In genomic region chr10:56378648-56379254, GRCm38 (mm10) we compare ENCODE assay signal across 8 mouse cellular contexts. TPM values are rescaled to one million over a fixed set of nuclear protein-coding genes. Genes with fewer than 3 reads are reported as not detected.
DNase-seq lines count a peak whose midpoint lies in the region; ATAC-seq lines count a peak whose summit lies in the region.

No protein-coding gene starts in this region.

- WGBS in hindbrain, embryonic 13.5 days, result under 1% methylated on average over 34 of the region's 35 CpGs
- WGBS in limb, embryonic 13.5 days, result under 1% methylated on average over 34 of the region's 35 CpGs
- WGBS in midbrain, embryonic 11.5 days, result under 1% methylated on average over 35 of the region's 35 CpGs

- H3K36me3 ChIP-seq in hindbrain, embryonic 13.5 days, result no peaks in the 10 kb centered on the region
- peaks cover 3% of the 10 kb centered on the region for H3K36me3 ChIP-seq in limb, embryonic 13.5 days
- no peaks in the 10 kb centered on the region for H3K36me3 ChIP-seq in midbrain, embryonic 11.5 days (ENCODE audit: control insufficient read depth, insufficient read depth, low read length)

- peak overlapping the region; percentile 73 for H3K27ac ChIP-seq in hindbrain, embryonic 13.5 days
- peak overlapping the region; percentile 95 for H3K27ac ChIP-seq in limb, embryonic 13.5 days
- peak overlapping the region; percentile 32 for H3K27ac ChIP-seq in midbrain, embryonic 11.5 days (ENCODE audit: low read depth, low read length)

- ATAC-seq in hindbrain, embryonic 13.5 days (ENCODE audit: low FRiP score), result peak; percentile 85
- peak; percentile 63 for ATAC-seq in limb, embryonic 13.5 days (ENCODE audit: low FRiP score, low read depth)
- peak; percentile 82 for ATAC-seq in midbrain, embryonic 11.5 days (ENCODE audit: low FRiP score)

- peaks cover 21% of the 10 kb centered on the region for H3K27me3 ChIP-seq in hindbrain, embryonic 13.5 days
- H3K27me3 ChIP-seq in limb, embryonic 13.5 days, result no peaks in the 10 kb centered on the region
- H3K27me3 ChIP-seq in midbrain, embryonic 11.5 days (ENCODE audit: control insufficient read depth, insufficient read depth, low read length), result no peaks in the 10 kb centered on the region

- H3K9ac ChIP-seq in hindbrain, embryonic 13.5 days, result peak overlapping the region; percentile 76
- peak overlapping the region; percentile 89 for H3K9ac ChIP-seq in limb, embryonic 13.5 days
- peak overlapping the region; percentile 80 for H3K9ac ChIP-seq in midbrain, embryonic 11.5 days (ENCODE audit: low read length)

- peak overlapping the region; percentile 88 for H3K4me2 ChIP-seq in hindbrain, embryonic 13.5 days
- peak overlapping the region; percentile 73 for H3K4me2 ChIP-seq in limb, embryonic 13.5 days (replicated peaks)
- peak overlapping the region; percentile 76 for H3K4me2 ChIP-seq in midbrain, embryonic 11.5 days

- peaks cover 21% of the 10 kb centered on the region for H3K4me1 ChIP-seq in hindbrain, embryonic 13.5 days (replicated peaks)
- H3K4me1 ChIP-seq in limb, embryonic 13.5 days, result peaks cover 30% of the 10 kb centered on the region
- peaks cover 18% of the 10 kb centered on the region for H3K4me1 ChIP-seq in midbrain, embryonic 11.5 days (ENCODE audit: control insufficient read depth, insufficient read depth, low read length)

- peak overlapping the region; percentile 59 for H3K4me3 ChIP-seq in hindbrain, embryonic 13.5 days
- H3K4me3 ChIP-seq in limb, embryonic 13.5 days, result peak overlapping the region; percentile 75
- H3K4me3 ChIP-seq in midbrain, embryonic 11.5 days (ENCODE audit: low read depth, low read length), result peak overlapping the region; percentile 51

- peak; percentile 32 to 33 for DNase-seq in right cerebral cortex, postnatal 10 days (ENCODE audit: low spot score in 2 of 2)
- DNase-seq in right cerebral cortex, postnatal 36 days (ENCODE audit: low spot score in 2 of 2), result no peak
- peak; percentile 54 for DNase-seq in adrenal gland, postnatal 25 days
- peak; percentile 76 for DNase-seq in forelimb bud, embryonic 11.5 days (ENCODE audit: low read depth, low spot score)
- DNase-seq in midbrain, embryonic 11.5 days (ENCODE audit: low spot score, missing footprints), result peak; percentile 96
- peak; percentile 47 for DNase-seq in thymus, postnatal 4 days

- no peaks in the 10 kb centered on the region for H3K9me3 ChIP-seq in hindbrain, embryonic 13.5 days
- no peaks in the 10 kb centered on the region for H3K9me3 ChIP-seq in limb, embryonic 13.5 days
- no peaks in the 10 kb centered on the region for H3K9me3 ChIP-seq in midbrain, embryonic 11.5 days (ENCODE audit: control insufficient read depth, low read length)

RNA-seq across cellular contexts. Expression of gene Gja1, which starts 1.6 kb away (rescaled TPM):
- total RNA-seq in adrenal gland, postnatal 25 days (2021), result 261 and 330 TPM in 2 replicates
- polyA plus RNA-seq in hindbrain, embryonic 13.5 days (2015; fragmentation: Nextera tagmentation; extraction: Ambion mirVana), result 96.3 and 111 TPM in 2 replicates
- 226 and 241 TPM in 2 replicates for polyA plus RNA-seq in limb, embryonic 13.5 days (2015; fragmentation: Nextera tagmentation; extraction: Ambion mirVana)
- 130 and 147 TPM in 2 replicates for polyA plus RNA-seq in midbrain, embryonic 11.5 days (2014; fragmentation: Nextera tagmentation; extraction: Ambion mirVana)

Comparison
In these comparisons a context has a peak if more than half of its experiments do, and no peak if none do; other contexts are left out.
1. DNase-seq: peak in right cerebral cortex, postnatal 10 days (2 of 2), adrenal gland, postnatal 25 days (single experiment), forelimb bud, embryonic 11.5 days (single experiment), midbrain, embryonic 11.5 days (single experiment) and thymus, postnatal 4 days (single experiment); none in right cerebral cortex, postnatal 36 days (0 of 2).
2. H3K27ac ChIP-seq: peak in every context shown above with its lines; median percentile 95 in limb, embryonic 13.5 days; 73 in hindbrain, embryonic 13.5 days; 32 in midbrain, embryonic 11.5 days.
3. Peak in every context shown above with its lines, with median percentiles within 50 percentile points of each other: ATAC-seq, H3K4me2 ChIP-seq, H3K4me3 ChIP-seq and H3K9ac ChIP-seq.